Mouse (Mus musculus): ENCODE data around the gene Tlr9. TPM values are rescaled to one million over a fixed set of nuclear protein-coding genes. Genes with fewer than 3 reads are reported as not detected.

Tlr9 gene
- polyA plus RNA-seq, 1 experiment, result not detected

DNA sequence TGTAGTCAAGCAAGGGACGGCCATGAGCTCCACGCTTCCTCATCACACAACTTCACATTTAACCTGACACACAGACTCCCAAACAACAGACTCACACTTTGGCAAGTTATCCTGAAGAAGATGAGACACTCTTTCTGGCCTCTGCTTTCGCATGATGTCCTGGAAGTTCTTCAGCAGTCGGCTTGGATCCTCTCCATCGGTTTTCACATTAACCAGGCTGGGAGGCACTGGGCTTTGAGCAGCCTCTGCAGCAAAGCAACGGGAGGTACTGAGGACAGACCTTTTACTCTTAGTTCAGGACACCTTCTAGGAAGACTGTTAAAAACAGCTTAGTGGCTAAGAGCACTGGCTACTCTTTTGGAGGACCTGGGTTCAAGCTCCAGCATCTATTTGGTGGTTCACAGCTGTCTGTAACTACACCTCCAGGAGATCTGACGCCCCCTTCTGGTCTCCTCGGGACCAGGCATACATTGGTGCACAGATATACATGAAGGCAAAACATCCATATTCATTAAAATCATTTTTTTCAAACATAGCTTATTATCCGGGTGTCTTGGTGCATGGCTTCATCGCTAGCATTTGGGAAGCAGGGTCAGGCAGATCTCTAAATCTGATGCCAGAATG, 19.3 kb downstream of the Tlr9 start:
- TF ChIP-seq POLR2A (IDR thresholded peaks at IDR 0.05; ENCODE audit: low read depth, low read length) (no peak), CTCF (IDR thresholded peaks at IDR 0.05; ENCODE audit: borderline replicate concordance, insufficient read depth, low read length) (no peak)
- no peak overlapping the region for H3K4me3 ChIP-seq (ENCODE audit: insufficient read depth, low read length)
- no peak overlapping the region for H3K27ac ChIP-seq (ENCODE audit: insufficient read depth, low read length)
- H3K4me1 ChIP-seq (ENCODE audit: control insufficient read depth, insufficient read depth, low read length), result no peaks in the 10 kb centered on the region

- Histone ChIP-seq H3K4me3 (ENCODE audit: insufficient read depth, low read length) (no peak overlapping the region), H3K27ac (ENCODE audit: insufficient read depth, low read length) (no peak overlapping the region), H3K4me1 (ENCODE audit: control insufficient read depth, insufficient read depth, low read length) (no peaks in the 10 kb centered on the region)
- TF ChIP-seq POLR2A (IDR thresholded peaks at IDR 0.05; ENCODE audit: low read depth, low read length), result no peak
- no peak for TF ChIP-seq CTCF (IDR thresholded peaks at IDR 0.05; ENCODE audit: borderline replicate concordance, insufficient read depth, low read length)
These were observed 20.6 kb downstream of the Tlr9 start for GRCm38 (mm10) chr9:106242813-106243488.

DNA sequence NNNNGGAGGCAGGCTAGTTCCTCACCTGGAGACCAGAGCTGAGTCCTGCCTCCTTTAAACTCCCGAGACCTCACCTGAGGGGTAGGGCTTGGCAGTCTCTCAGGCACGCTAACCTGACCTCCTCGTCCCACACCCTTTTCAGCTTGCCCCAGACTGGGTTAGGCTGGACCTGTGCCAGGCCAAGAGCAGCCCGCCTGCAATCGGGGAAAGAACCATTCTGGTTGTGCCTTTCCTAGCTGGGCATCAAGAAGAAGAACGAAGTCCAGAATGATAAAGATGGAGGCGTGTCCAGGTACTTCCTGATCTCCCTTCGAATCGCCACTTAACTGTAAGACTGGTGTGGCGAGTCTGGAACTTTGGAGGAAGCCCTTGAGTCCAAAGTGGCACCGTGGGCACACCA, 27.2 kb downstream of the Tlr9 start:
- no peak for TF ChIP-seq POLR2A (IDR thresholded peaks at IDR 0.05; ENCODE audit: low read depth, low read length)
- no peak for TF ChIP-seq CTCF (IDR thresholded peaks at IDR 0.05; ENCODE audit: borderline replicate concordance, insufficient read depth, low read length)
- H3K27ac ChIP-seq (ENCODE audit: insufficient read depth, low read length), result no peak overlapping the region
- no peak overlapping the region for H3K4me3 ChIP-seq (ENCODE audit: insufficient read depth, low read length)
- no peaks in the 10 kb centered on the region for H3K4me1 ChIP-seq (ENCODE audit: control insufficient read depth, insufficient read depth, low read length)

GRCm38 (mm10) chr9:106250245-106250644, 27.8 kb downstream of the Tlr9 start:
- Histone ChIP-seq H3K4me3 (ENCODE audit: insufficient read depth, low read length) (no peak overlapping the region), H3K4me1 (ENCODE audit: control insufficient read depth, insufficient read depth, low read length) (no peaks in the 10 kb centered on the region), H3K27ac (ENCODE audit: insufficient read depth, low read length) (peak overlapping the region; percentile 43)
- no peak for TF ChIP-seq POLR2A (IDR thresholded peaks at IDR 0.05; ENCODE audit: low read depth, low read length)
- no peak for TF ChIP-seq CTCF (IDR thresholded peaks at IDR 0.05; ENCODE audit: borderline replicate concordance, insufficient read depth, low read length)

DNA sequence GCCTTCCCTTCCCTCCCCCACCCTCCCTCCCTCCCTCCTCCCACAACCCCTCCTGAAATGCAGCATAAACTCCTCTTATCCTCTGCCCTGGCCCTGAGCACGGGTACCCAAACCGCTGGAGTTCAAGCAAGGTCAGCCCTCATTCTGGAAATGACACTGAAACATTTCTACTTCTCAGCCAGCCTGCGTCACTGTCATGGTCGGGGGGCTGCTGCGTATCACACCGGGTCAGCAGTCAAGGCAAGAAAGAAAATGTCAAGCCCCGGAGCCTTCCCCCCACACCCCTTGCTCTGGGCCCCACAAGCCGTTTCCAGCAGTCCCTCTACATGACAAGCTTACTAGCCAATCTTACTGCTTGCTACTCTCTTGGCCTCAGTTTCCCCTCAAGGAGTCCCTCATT, 28.7 kb downstream of the Tlr9 start:
- no peak for TF ChIP-seq CTCF (IDR thresholded peaks at IDR 0.05; ENCODE audit: borderline replicate concordance, insufficient read depth, low read length)
- Histone ChIP-seq H3K27ac (ENCODE audit: insufficient read depth, low read length) (no peak overlapping the region), H3K4me3 (ENCODE audit: insufficient read depth, low read length) (no peak overlapping the region), H3K4me1 (ENCODE audit: control insufficient read depth, insufficient read depth, low read length) (no peaks in the 10 kb centered on the region)

GRCm38 (mm10) chr9:106254001-106254400, 31.6 kb downstream of the Tlr9 start:
- H3K4me3 ChIP-seq (ENCODE audit: insufficient read depth, low read length), result no peak overlapping the region
- no peak overlapping the region for H3K27ac ChIP-seq (ENCODE audit: insufficient read depth, low read length)
- TF ChIP-seq POLR2A (IDR thresholded peaks at IDR 0.05; ENCODE audit: low read depth, low read length), result no peak
- no peak for TF ChIP-seq CTCF (IDR thresholded peaks at IDR 0.05; ENCODE audit: borderline replicate concordance, insufficient read depth, low read length)
- H3K4me1 ChIP-seq (ENCODE audit: control insufficient read depth, insufficient read depth, low read length), result no peaks in the 10 kb centered on the region

GRCm38 (mm10) chr9:106258412-106258811, 36.0 kb downstream of the Tlr9 start:
- Histone ChIP-seq H3K4me1 (ENCODE audit: control insufficient read depth, insufficient read depth, low read length) (no peaks in the 10 kb centered on the region), H3K27ac (ENCODE audit: insufficient read depth, low read length) (no peak overlapping the region), H3K4me3 (ENCODE audit: insufficient read depth, low read length) (no peak overlapping the region)
- TF ChIP-seq CTCF (IDR thresholded peaks at IDR 0.05; ENCODE audit: borderline replicate concordance, insufficient read depth, low read length), result no peak
- TF ChIP-seq POLR2A (IDR thresholded peaks at IDR 0.05; ENCODE audit: low read depth, low read length), result no peak

DNA sequence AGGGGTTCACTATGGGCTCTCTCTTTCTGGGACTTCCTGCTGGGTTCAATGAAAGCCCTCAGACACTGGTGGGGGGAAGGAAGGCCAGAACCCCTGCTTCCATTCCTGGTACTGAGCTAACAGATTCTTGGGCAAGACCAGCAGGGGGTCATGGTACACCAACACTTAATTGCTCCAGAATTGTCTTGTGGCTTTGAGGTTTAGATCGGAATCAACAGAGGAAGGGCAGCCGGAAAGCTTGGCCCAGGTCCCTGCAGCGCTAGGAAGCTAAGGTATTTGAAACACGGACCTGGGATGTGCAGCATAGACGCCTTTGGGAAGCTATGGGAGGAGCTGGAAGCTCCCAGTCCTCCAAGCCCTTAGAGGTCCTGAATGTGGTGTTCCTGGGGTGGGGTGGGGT, 36.6 kb downstream of the Tlr9 start:
- TF ChIP-seq CTCF (IDR thresholded peaks at IDR 0.05; ENCODE audit: borderline replicate concordance, insufficient read depth, low read length), result no peak
- TF ChIP-seq POLR2A (IDR thresholded peaks at IDR 0.05; ENCODE audit: low read depth, low read length), result no peak
- H3K4me3 ChIP-seq (ENCODE audit: insufficient read depth, low read length), result no peak overlapping the region
- H3K27ac ChIP-seq (ENCODE audit: insufficient read depth, low read length), result no peak overlapping the region
- no peaks in the 10 kb centered on the region for H3K4me1 ChIP-seq (ENCODE audit: control insufficient read depth, insufficient read depth, low read length)

- Histone ChIP-seq H3K27ac (ENCODE audit: insufficient read depth, low read length) (no peak overlapping the region), H3K4me1 (ENCODE audit: control insufficient read depth, insufficient read depth, low read length) (no peaks in the 10 kb centered on the region), H3K4me3 (ENCODE audit: insufficient read depth, low read length) (no peak overlapping the region)
- TF ChIP-seq POLR2A (IDR thresholded peaks at IDR 0.05; ENCODE audit: low read depth, low read length) (no peak), CTCF (IDR thresholded peaks at IDR 0.05; ENCODE audit: borderline replicate concordance, insufficient read depth, low read length) (no peak)
These were observed 38.7 kb downstream of the Tlr9 start for GRCm38 (mm10) chr9:106261058-106261457.

GRCm38 (mm10) chr9:106261491-106261890, 39.1 kb downstream of the Tlr9 start:
- Histone ChIP-seq H3K4me1 (ENCODE audit: control insufficient read depth, insufficient read depth, low read length) (no peaks in the 10 kb centered on the region), H3K27ac (ENCODE audit: insufficient read depth, low read length) (no peak overlapping the region), H3K4me3 (ENCODE audit: insufficient read depth, low read length) (no peak overlapping the region)
- TF ChIP-seq POLR2A (IDR thresholded peaks at IDR 0.05; ENCODE audit: low read depth, low read length), result no peak
- no peak for TF ChIP-seq CTCF (IDR thresholded peaks at IDR 0.05; ENCODE audit: borderline replicate concordance, insufficient read depth, low read length)
